Mouse (Mus musculus) kidney, postnatal 0 days (tissue): ENCODE measurements around the gene Zfp992. TPM values are rescaled to one million over a fixed set of nuclear protein-coding genes. Genes with fewer than 3 reads are reported as not detected.
A peak's percentile ranks its signal among the peaks of the same experiment; 100 is the strongest.
"Not testable (repeated sequence)": the region's sequence is repeated elsewhere in the genome, so short reads cannot be mapped to it uniquely, and the experiment has no call there.

ENCODE experiments used
- ATAC-seq: fragments of 200-750 bp; cut with Nextera tagmentation; replicated peaks from 2 replicates; pipeline ENCODE4 v1.8.0; 2017; ENCODE audit warnings: low read depth, moderate number of reproducible peaks, moderate TSS enrichment, moderate library complexity; ENCODE audit not compliant: low FRiP score
- DNase-seq: peaks from one replicate; pipeline ENCODE4 v3.0.0-alpha.2; 2016; ENCODE audit warnings: low spot score
- H3K27ac ChIP-seq: fragments of 300-500 bp; sonication (generic); 2 replicates; pipeline ENCODE4 v1.5.1; 2014; ENCODE audit warnings: mild to moderate bottlenecking
- H3K27me3 ChIP-seq: fragments of 300-500 bp; sonication (generic); 2 replicates; pipeline ENCODE4 v1.6.1; 2014; ENCODE audit warnings: low read length, mixed read lengths; ENCODE audit not compliant: insufficient read depth
- H3K36me3 ChIP-seq: fragments of 300-500 bp; sonication (generic); 2 replicates; pipeline ENCODE4 v1.6.1; 2014; ENCODE audit warnings: low read length, mixed read lengths; ENCODE audit not compliant: insufficient read depth
- H3K4me1 ChIP-seq: fragments of 300-500 bp; sonication (generic); replicated peaks from 2 replicates; pipeline ENCODE4 v1.6.1; 2014; ENCODE audit warnings: antibody characterized with exemption, low read length, mixed read lengths; ENCODE audit not compliant: insufficient read depth
- H3K4me2 ChIP-seq: fragments of 300-500 bp; sonication (generic); 2 replicates; pipeline ENCODE4 v1.6.1; 2014; ENCODE audit warnings: mild to moderate bottlenecking, low read length, moderate library complexity, mixed read lengths
- H3K4me3 ChIP-seq: fragments of 300-500 bp; sonication (generic); replicated peaks from 2 replicates; pipeline ENCODE4 v1.5.1; 2014; ENCODE audit warnings: low read depth, low read length
- H3K9ac ChIP-seq: fragments of 300-500 bp; sonication (generic); 2 replicates; pipeline ENCODE4 v1.6.1; 2014; ENCODE audit warnings: low read depth, low read length
- H3K9me3 ChIP-seq: fragments of 300-500 bp; sonication (generic); replicated peaks from 2 replicates; pipeline ENCODE4 v1.6.1; 2016; ENCODE audit warnings: low read length, inconsistent platforms, mixed read lengths
- CTCF ChIP-seq: IDR thresholded peaks from 2 replicates; pipeline ENCODE4 v1.5.1; 2016; ENCODE audit warnings: antibody characterized with exemption, low read depth, mild to moderate bottlenecking, moderate library complexity
- WGBS: fragments of 180-500 bp; shearing (Covaris S2); extraction: QIAGEN DNeasy Blood & Tissue Kit; methylation state at CpG from one replicate; pipeline ENCODE4 v1.1.7; 2014; 5-methylcytosine and 5-hydroxymethylcytosine counted together
- polyA plus RNA-seq: library from polyadenylated mRNA; unstranded; fragments of >200 nt; fragmentation: Nextera tagmentation; extraction: Ambion mirVana; gene quantifications from 2 replicates; pipeline ENCODE4 v1.2.1, GENCODE M21; 2015

Zfp992 gene
- polyA plus RNA-seq, 1 experiment from 2014 or later, result 2.9 TPM

DNA sequence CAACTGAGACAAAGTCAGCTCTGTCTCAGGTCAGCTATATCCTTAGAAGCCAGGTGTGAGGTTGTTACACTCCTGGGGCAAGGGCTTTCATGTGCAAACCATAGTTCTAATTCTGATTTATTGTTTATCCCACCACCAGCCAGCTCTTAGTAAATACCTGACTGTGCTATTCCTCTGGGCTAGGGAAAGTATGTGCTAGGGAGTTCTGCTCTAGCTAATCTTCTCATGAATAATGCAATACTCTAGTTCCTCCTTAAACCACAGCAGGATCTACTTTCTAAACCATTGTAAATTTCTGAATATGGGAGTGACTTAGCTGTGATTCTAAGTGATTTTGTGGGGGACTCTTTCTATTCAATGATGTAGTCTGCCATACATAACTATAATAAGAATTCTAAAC is 43.6 kb downstream of the Zfp992 start:
- H3K4me1 ChIP-seq, result no peaks in the 10 kb centered on the region
- no peak for ATAC-seq
- H3K4me3 ChIP-seq, result no peak overlapping the region
- no peak for TF ChIP-seq CTCF
- H3K36me3 ChIP-seq, result no peaks in the 10 kb centered on the region
- no peak overlapping the region for H3K9ac ChIP-seq
- no peak overlapping the region for H3K4me2 ChIP-seq
- H3K9me3 ChIP-seq, result peaks cover 43% of the 10 kb centered on the region
- no peak for DNase-seq
- H3K27me3 ChIP-seq, result no peaks in the 10 kb centered on the region
- no peak overlapping the region for H3K27ac ChIP-seq

DNA sequence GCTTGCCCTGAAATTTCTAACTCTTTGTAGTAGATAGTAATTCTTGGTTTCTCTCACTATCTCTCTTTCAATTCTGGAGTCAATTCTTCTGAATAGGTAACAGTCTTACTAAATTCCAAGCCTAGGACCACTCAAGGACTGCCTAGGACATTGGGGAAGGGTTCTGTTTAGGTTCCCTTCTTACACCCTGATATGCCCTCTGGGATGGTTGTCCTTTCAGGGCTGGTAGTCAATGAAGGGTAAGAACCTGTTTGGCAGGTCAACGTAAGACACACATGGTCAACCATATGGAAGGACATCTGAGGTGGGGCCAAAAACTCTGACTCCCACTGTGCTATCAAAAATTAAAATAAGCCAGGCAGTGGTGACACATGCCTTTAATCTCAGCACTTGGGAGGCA is 44.0 kb downstream of the Zfp992 start:
- DNase-seq (no peak), ATAC-seq (no peak; the same call in 1 of the 2 replicates)
- no peak for TF ChIP-seq CTCF
- Histone ChIP-seq H3K9ac (no peak overlapping the region), H3K4me1 (no peaks in the 10 kb centered on the region), H3K36me3 (no peaks in the 10 kb centered on the region), H3K4me3 (no peak overlapping the region), H3K4me2 (no peak overlapping the region), H3K9me3 (peaks cover 41% of the 10 kb centered on the region), H3K27me3 (no peaks in the 10 kb centered on the region), H3K27ac (no peak overlapping the region)
- 44% methylated on average over 1 of the region's 1 CpGs for WGBS

DNA sequence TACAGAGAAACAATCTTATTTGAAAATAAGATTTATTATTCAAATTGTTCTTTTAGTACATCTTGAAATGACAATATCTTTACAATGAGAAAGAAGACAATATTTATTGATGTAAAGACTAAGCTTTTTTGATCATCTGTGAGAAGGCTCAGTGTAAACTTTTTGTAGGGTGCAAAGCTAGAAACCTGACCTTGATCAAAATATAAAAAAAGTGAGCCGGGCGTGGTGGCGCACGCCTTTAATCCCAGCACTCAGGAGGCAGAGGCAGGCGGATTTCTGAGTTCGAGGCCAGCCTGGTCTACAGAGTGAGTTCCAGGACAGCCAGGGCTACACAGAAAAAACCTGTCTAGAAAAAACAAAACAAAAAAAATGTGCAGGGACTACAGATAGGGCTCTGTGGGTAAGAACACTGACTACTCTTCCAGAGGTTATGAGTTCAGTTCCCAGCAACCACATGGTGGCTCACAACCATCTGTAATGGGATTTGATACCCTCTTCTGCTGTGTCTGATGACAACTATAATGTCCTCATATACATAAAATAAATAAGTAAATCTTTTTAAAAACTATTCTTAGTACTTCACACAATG is 44.6 kb downstream of the Zfp992 start:
- H3K27ac ChIP-seq, H3K4me2 ChIP-seq, H3K9ac ChIP-seq, H3K27me3 ChIP-seq, H3K4me1 ChIP-seq, H3K36me3 ChIP-seq, DNase-seq, H3K4me3 ChIP-seq: not testable (repeated sequence)
- ATAC-seq, result peak; percentile 40; the same call in 1 of the 2 replicates
- WGBS, result 89% methylated on average over 6 of the region's 6 CpGs
- peaks cover 40% of the 10 kb centered on the region for H3K9me3 ChIP-seq

DNA sequence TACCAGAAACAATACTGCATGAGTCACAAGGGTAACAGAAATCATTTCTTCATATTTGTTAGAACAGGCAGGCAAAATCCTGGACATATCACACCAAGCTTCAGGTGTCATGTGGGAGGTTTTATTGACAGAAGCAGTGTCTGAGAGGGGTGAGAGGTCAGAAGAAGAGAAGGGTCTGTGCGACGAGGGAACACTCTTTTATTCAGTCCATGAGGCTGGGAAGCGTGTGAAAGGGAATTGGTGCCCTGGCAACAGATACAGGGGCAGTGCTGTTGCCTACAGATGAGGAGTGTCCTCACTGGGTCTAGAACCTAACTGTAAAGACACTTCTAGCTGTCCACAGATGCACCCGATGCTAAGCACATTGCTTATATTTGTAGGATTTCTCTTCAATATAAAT is 46.2 kb downstream of the Zfp992 start:
- ATAC-seq (no peak), DNase-seq (no peak)
- Histone ChIP-seq H3K27me3 (no peaks in the 10 kb centered on the region), H3K27ac (no peak overlapping the region), H3K4me2 (no peak overlapping the region), H3K9me3 (peaks cover 39% of the 10 kb centered on the region), H3K36me3 (no peaks in the 10 kb centered on the region), H3K4me3 (no peak overlapping the region), H3K4me1 (no peaks in the 10 kb centered on the region), H3K9ac (no peak overlapping the region)
- no peak for TF ChIP-seq CTCF
- WGBS, result 61% methylated on average over 4 of the region's 4 CpGs

DNA sequence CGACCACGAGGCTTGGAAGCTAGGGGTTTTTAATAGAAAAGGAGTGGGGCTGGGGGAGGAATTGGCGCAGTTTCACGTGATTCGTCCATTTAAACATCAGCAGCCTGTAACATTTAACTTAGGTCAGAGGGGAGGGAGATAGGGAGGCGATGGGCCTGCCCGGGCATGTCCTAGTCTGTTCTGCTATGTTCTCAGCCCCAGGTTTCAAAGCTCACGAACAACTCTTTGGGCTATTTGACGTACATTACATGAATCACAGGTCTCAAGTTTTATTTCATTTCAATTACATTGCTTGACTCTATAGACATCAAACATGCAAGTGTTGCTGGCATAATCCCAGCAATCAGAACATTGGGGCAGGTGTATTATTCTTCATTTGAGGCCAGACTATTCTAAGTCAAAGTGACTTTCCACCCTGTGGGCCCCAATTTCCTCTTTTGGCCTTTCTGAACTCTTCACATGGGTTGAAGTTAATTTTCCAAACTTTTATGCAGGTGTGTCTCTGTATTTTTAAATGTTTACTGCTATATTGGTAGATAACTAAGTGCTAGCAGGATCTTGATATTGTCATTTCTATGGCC is 49.0 kb downstream of the Zfp992 start:
- H3K4me3 ChIP-seq, H3K4me1 ChIP-seq, H3K9ac ChIP-seq, ATAC-seq, H3K27ac ChIP-seq, H3K4me2 ChIP-seq, DNase-seq, H3K36me3 ChIP-seq, H3K27me3 ChIP-seq: not testable (repeated sequence)
- H3K9me3 ChIP-seq, result peaks cover 29% of the 10 kb centered on the region
- 81% methylated on average over 9 of the region's 9 CpGs for WGBS

DNA sequence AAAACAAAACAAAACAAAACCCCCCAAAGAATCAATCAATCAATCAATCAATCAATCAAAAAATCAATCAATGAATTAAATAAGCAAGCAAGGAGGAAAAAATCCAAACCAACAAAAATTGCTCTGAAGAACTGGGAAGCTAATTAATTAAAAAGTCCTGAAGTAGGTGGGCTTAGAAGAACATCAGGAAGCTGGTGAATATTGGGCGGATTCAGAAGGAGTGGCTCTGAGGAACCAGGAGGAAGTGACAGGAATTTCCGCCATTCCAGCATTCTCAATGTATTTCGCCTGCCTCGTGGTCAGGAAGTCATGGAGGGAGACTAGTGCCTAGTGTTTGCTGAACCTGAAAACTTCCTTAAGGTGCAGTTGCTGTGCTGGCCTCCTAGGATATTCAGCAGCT is 52.9 kb downstream of the Zfp992 start, which contains the start of gene Zfp981:
Zfp981 (plus strand) TSS at position 301 of the 400 bp plus-strand sequence.
- H3K27me3 ChIP-seq, ATAC-seq, H3K4me3 ChIP-seq, H3K9ac ChIP-seq, H3K36me3 ChIP-seq, H3K9me3 ChIP-seq, H3K4me1 ChIP-seq, H3K27ac ChIP-seq, H3K4me2 ChIP-seq, DNase-seq: not testable (repeated sequence)
- 85% methylated on average over 4 of the region's 4 CpGs for WGBS

DNA sequence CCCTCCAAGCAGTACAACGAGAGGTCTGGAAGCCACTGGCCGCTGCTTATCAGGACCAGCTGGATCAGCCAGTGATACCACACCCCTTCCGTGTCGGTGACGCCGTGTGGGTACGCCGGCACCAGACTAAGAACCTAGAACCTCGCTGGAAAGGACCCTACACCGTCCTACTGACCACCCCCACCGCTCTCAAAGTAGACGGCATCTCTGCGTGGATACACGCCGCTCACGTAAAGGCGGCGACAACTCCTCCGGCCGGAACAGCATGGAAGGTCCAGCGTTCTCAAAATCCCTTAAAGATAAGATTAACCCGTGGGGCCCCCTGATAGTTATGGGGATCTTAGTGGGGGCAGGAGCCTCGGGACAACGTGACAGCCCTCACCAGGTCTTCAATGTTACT is 60.2 kb downstream of the Zfp992 start:
- DNase-seq, H3K36me3 ChIP-seq, H3K9ac ChIP-seq, H3K9me3 ChIP-seq, H3K4me2 ChIP-seq, ATAC-seq, H3K4me3 ChIP-seq, H3K4me1 ChIP-seq, H3K27me3 ChIP-seq, H3K27ac ChIP-seq: not testable (repeated sequence)
- 98% methylated on average over 18 of the region's 24 CpGs for WGBS

DNA sequence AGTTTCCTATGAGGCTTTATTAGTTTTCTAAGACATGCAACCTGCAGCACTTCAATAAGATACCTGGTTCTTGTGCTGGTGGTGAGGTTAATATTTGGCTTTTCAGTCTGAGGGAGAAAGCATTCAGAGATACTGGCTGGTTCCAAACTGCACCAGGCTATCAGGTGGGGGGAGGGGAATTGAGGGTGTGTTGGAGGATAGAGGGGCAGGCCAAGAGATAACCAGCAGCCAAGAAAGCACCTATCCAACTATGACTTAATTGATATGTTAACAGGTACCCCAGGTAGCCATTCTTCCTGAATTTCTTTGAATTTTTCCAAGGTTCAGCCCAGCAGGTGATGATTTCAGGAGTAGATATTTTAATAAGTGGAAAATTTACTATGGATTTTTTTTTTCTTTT is 63.0 kb downstream of the Zfp992 start:
- H3K4me2 ChIP-seq, H3K9me3 ChIP-seq, H3K27ac ChIP-seq, DNase-seq, H3K36me3 ChIP-seq, H3K4me3 ChIP-seq, H3K9ac ChIP-seq, ATAC-seq, H3K4me1 ChIP-seq, H3K27me3 ChIP-seq: not testable (repeated sequence)
